Mouse (Mus musculus): ENCODE results near the gene Maf. TPM values are rescaled to one million over a fixed set of nuclear protein-coding genes. Genes with fewer than 3 reads are reported as not detected.
A peak's percentile ranks its signal among the peaks of the same experiment; 100 is the strongest.

Gene Maf
- polyA plus RNA-seq (2016; fragmentation: Nextera tagmentation; extraction: Ambion mirVana): 2.0 and 2.1 TPM in 2 replicates

DNA sequence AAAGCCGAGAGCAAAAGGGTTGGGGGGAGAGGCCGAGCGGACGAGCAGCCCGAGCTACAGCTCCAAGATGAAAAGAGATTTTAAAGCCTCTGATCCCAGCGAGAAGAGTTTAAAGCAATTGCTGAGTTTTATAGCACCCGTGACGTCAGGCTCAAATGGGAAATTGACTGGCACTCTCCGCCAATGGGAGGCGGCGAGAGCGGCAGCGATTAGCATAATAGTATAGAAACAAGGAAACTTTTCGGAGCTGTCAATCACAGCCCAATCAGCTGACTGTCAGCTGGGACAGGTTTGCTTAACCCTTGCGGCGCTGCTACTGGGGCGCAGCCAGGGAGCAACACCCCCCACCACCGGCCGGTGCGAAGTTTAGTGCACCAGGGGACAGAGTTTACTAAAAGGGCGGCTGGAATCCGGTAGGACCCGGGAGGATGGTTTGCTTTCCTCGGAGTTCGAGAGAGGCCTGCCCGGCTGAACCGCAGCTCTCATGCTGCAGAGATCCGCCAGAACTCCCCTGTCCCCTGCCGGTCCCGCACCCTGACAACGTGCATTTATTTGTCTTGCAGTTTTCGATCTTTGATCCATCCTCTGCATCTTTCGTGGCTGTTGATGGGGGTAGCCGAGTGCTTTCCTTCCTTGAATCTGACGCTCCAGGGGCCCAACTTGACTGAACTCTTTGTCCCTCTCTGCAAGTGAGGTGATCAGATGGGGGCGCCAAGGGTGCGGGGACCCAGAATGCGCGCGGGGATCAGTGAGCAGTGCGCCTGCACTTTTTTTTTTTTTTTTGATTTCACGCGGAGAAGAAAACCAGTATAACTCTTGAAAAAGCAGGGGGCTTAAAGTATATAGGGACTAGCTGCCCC, at the start of gene Maf:
TSS of gene Maf (minus strand) at position 64 of the 860 bp plus-strand sequence.
- Histone ChIP-seq H3K4me3 (peak within 1 kb of the TSS; percentile 72), H3K4me1 (peaks cover 45% of the 10 kb centered on the region), H3K27me3 (ENCODE audit: poor library complexity, severe bottlenecking) (peaks cover 55% of the 10 kb centered on the region), H3K9me3 (no peaks in the 10 kb centered on the region), H3K36me3 (replicated peaks) (no peaks in the 10 kb centered on the region), H3K27ac (peak within 1 kb of the TSS; percentile 87)
- under 1% methylated on average over 43 of the region's 43 CpGs for WGBS
- DNase-seq (ENCODE audit: extremely low spot score, low spot score): peak; percentile 85

- no peaks in the 10 kb centered on the region for H3K9me3 ChIP-seq
- no peak overlapping the region for H3K27ac ChIP-seq
- H3K4me3 ChIP-seq: no peak overlapping the region
- H3K4me1 ChIP-seq: peaks cover 12% of the 10 kb centered on the region; the same call in 1 of the 2 replicates
- WGBS: 74% methylated on average over 3 of the region's 3 CpGs
- H3K36me3 ChIP-seq (replicated peaks): no peaks in the 10 kb centered on the region
- no peak for DNase-seq (ENCODE audit: extremely low spot score, low spot score)
- H3K27me3 ChIP-seq (ENCODE audit: poor library complexity, severe bottlenecking): no peaks in the 10 kb centered on the region
Measured at GRCm38 (mm10) chr8:115756965-115757364, 49.4 kb upstream of the Maf start.

DNA sequence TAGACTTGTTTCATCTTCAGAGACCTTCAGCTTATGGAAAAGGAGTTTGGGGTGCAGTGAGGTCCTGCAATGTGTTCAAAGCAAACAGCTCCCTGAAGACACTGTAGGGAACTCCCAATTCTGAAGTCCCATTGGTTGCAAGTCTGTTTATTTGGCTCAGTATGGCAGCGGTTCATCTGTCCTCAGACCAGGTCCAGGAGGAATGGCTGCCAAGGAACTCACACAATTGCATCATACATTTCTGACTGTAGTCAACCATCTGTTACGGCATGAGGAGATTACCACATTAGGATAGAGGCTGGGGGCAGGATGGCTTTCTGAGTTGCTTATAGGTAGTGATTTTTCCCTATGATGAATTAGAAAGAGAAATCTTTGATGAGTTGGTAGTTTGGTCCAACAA, 48.4 kb upstream of the Maf start:
- Histone ChIP-seq H3K9me3 (no peaks in the 10 kb centered on the region), H3K4me1 (peaks cover 12% of the 10 kb centered on the region; the same call in 1 of the 2 replicates), H3K27ac (no peak overlapping the region), H3K27me3 (ENCODE audit: poor library complexity, severe bottlenecking) (no peaks in the 10 kb centered on the region), H3K36me3 (replicated peaks) (no peaks in the 10 kb centered on the region), H3K4me3 (no peak overlapping the region)
- WGBS: 95% methylated on average over 2 of the region's 2 CpGs
- DNase-seq (ENCODE audit: extremely low spot score, low spot score): no peak

DNA sequence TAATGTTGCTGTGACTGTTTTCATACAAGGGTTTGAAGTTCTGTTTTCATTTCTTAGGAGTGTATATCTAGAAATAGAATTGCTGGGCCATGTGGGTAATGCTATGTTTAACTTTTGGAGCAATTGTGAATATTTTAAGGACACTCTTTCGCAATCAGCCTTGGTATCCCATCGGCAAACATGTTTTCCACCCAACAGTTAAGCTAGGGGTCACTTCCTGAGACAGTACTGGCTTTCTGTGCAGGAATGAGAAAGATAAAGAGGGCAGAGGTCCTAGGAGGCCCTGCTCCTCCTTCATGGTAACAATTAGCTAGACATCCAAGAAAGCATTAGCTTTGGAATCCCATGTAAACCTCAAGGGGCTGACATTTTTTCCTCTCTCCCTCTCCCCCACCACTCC, 47.1 kb upstream of the Maf start:
- 83% methylated on average over 2 of the region's 2 CpGs for WGBS
- Histone ChIP-seq H3K27ac (no peak overlapping the region), H3K36me3 (replicated peaks) (no peaks in the 10 kb centered on the region), H3K4me3 (no peak overlapping the region), H3K9me3 (no peaks in the 10 kb centered on the region), H3K4me1 (peaks cover 12% of the 10 kb centered on the region; the same call in 1 of the 2 replicates), H3K27me3 (ENCODE audit: poor library complexity, severe bottlenecking) (no peaks in the 10 kb centered on the region)
- no peak for DNase-seq (ENCODE audit: extremely low spot score, low spot score)

DNA sequence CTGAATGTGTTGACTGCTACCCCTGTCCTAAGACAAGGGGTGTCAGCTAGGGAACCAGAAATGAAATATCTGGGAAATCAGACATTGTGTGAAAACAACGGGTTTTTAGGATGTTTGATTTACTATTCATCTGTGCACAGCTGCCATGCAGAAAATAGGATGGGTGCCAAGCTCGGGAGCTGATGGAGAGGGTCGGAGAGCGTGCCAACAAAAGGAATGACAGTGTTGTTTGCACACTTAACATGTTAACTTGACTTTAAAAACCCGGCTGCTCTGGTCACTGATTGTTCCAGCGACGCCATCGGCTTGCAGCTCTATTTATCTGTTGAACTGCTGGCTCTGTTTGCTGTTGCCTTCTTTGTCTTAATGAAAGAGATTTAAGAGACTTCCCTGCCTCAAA, 46.2 kb upstream of the Maf start:
- H3K4me3 ChIP-seq: no peak overlapping the region

GRCm38 (mm10) chr8:115747426-115747825, 39.8 kb upstream of the Maf start:
- no peaks in the 10 kb centered on the region for H3K27me3 ChIP-seq (ENCODE audit: poor library complexity, severe bottlenecking)
- H3K4me1 ChIP-seq: no peaks in the 10 kb centered on the region
- no peaks in the 10 kb centered on the region for H3K36me3 ChIP-seq (replicated peaks)
- H3K9me3 ChIP-seq: peaks cover 3% of the 10 kb centered on the region; the same call in 1 of the 2 replicates
- H3K27ac ChIP-seq: no peak overlapping the region
- 95% methylated on average over 10 of the region's 10 CpGs for WGBS
- no peak for DNase-seq (ENCODE audit: extremely low spot score, low spot score)
- H3K4me3 ChIP-seq: no peak overlapping the region

More for the DNA sequence above, 46.2 kb upstream of the Maf start:
- peaks cover 3% of the 10 kb centered on the region; the same call in 1 of the 2 replicates for H3K9me3 ChIP-seq
- H3K4me1 ChIP-seq: peaks cover 12% of the 10 kb centered on the region; the same call in 1 of the 2 replicates
- WGBS: 75% methylated on average over 8 of the region's 8 CpGs
- no peak for DNase-seq (ENCODE audit: extremely low spot score, low spot score)
- no peaks in the 10 kb centered on the region for H3K36me3 ChIP-seq (replicated peaks)
- H3K27me3 ChIP-seq (ENCODE audit: poor library complexity, severe bottlenecking): no peaks in the 10 kb centered on the region
- H3K27ac ChIP-seq: no peak overlapping the region

- Histone ChIP-seq H3K9me3 (peaks cover 3% of the 10 kb centered on the region; the same call in 1 of the 2 replicates), H3K36me3 (replicated peaks) (no peaks in the 10 kb centered on the region), H3K4me3 (no peak overlapping the region), H3K4me1 (no peaks in the 10 kb centered on the region), H3K27ac (no peak overlapping the region), H3K27me3 (ENCODE audit: poor library complexity, severe bottlenecking) (no peaks in the 10 kb centered on the region)
- WGBS: 89% methylated on average over 2 of the region's 2 CpGs
- DNase-seq (ENCODE audit: extremely low spot score, low spot score): no peak
Measured at GRCm38 (mm10) chr8:115745648-115746047, 38.1 kb upstream of the Maf start.

- Histone ChIP-seq H3K4me3 (no peak overlapping the region), H3K27ac (no peak overlapping the region), H3K36me3 (replicated peaks) (no peaks in the 10 kb centered on the region), H3K27me3 (ENCODE audit: poor library complexity, severe bottlenecking) (no peaks in the 10 kb centered on the region), H3K9me3 (no peaks in the 10 kb centered on the region), H3K4me1 (no peaks in the 10 kb centered on the region)
- 86% methylated on average over 2 of the region's 2 CpGs for whole genome bisulfite sequencing
- no peak for DNase-seq (ENCODE audit: extremely low spot score, low spot score)
Measured at GRCm38 (mm10) chr8:115743441-115743840, 35.8 kb upstream of the Maf start.

DNA sequence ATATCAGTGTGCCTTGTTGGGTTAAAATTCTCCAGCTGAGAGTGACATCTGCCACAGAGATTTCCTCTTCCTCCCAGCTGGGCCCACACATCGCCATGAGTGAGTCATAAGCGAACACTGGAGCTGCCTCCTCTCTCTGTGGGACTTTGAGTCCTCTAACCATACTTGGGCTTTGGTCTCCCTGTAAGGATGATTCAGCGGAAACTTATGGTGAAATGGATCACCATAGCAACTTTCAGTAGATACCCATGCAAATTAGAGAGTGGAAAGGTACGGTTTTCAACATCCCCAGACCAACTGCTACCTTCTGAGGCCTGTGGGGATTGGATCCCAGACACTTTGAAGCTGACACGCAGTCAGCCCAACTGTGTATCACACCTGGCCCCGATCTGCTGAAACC, 35.1 kb upstream of the Maf start:
- DNase-seq (ENCODE audit: extremely low spot score, low spot score): no peak
- Histone ChIP-seq H3K4me3 (no peak overlapping the region), H3K9me3 (no peaks in the 10 kb centered on the region), H3K36me3 (replicated peaks) (no peaks in the 10 kb centered on the region), H3K27me3 (ENCODE audit: poor library complexity, severe bottlenecking) (no peaks in the 10 kb centered on the region), H3K4me1 (no peaks in the 10 kb centered on the region), H3K27ac (no peak overlapping the region)
- 91% methylated on average over 6 of the region's 6 CpGs for WGBS

GRCm38 (mm10) chr8:115741964-115742363, 34.4 kb upstream of the Maf start:
- H3K27me3 ChIP-seq (ENCODE audit: poor library complexity, severe bottlenecking): no peaks in the 10 kb centered on the region
- 88% methylated on average over 6 of the region's 6 CpGs for WGBS
- no peaks in the 10 kb centered on the region for H3K36me3 ChIP-seq (replicated peaks)
- H3K4me3 ChIP-seq: no peak overlapping the region
- H3K27ac ChIP-seq: no peak overlapping the region
- no peaks in the 10 kb centered on the region for H3K9me3 ChIP-seq
- no peak for DNase-seq (ENCODE audit: extremely low spot score, low spot score)
- H3K4me1 ChIP-seq: no peaks in the 10 kb centered on the region

GRCm38 (mm10) chr8:115739756-115740155, 32.2 kb upstream of the Maf start:
- H3K27ac ChIP-seq: no peak overlapping the region
- H3K36me3 ChIP-seq (replicated peaks): no peaks in the 10 kb centered on the region
- no peak overlapping the region for H3K4me3 ChIP-seq
- H3K27me3 ChIP-seq (ENCODE audit: poor library complexity, severe bottlenecking): no peaks in the 10 kb centered on the region
- no peaks in the 10 kb centered on the region for H3K4me1 ChIP-seq
- no peak for DNase-seq (ENCODE audit: extremely low spot score, low spot score)
- WGBS: 97% methylated on average over 4 of the region's 4 CpGs
- no peaks in the 10 kb centered on the region for H3K9me3 ChIP-seq

DNA sequence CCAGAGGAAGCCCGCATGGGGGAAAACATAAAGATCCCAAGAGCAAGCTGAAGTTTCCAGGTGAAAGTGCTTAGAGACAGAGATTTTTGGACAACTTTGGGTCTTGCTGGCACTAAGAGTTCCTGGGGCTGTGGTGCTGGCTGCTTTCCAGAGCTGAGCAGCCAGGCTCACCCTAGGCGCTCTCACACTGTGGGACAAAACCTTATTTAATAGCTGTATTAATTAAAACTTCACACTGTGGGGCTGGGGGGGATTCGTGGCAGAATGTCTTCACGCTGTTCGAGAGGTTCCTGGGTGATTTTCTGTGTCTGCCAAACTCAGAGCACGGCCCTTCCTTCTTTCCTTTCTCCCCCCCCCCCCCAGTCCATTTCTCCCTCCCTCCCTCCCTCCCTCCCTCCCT, 24.8 kb upstream of the Maf start:
- Histone ChIP-seq H3K27ac (no peak overlapping the region), H3K4me3 (no peak overlapping the region), H3K4me1 (peaks cover 5% of the 10 kb centered on the region; the same call in 1 of the 2 replicates), H3K27me3 (ENCODE audit: poor library complexity, severe bottlenecking) (no peaks in the 10 kb centered on the region), H3K9me3 (no peaks in the 10 kb centered on the region), H3K36me3 (replicated peaks) (no peaks in the 10 kb centered on the region)
- WGBS: 82% methylated on average over 5 of the region's 6 CpGs
- no peak for DNase-seq (ENCODE audit: extremely low spot score, low spot score)

- Histone ChIP-seq H3K27me3 (ENCODE audit: poor library complexity, severe bottlenecking) (no peaks in the 10 kb centered on the region), H3K36me3 (replicated peaks) (no peaks in the 10 kb centered on the region), H3K4me3 (no peak overlapping the region), H3K9me3 (no peaks in the 10 kb centered on the region), H3K27ac (no peak overlapping the region), H3K4me1 (peaks cover 7% of the 10 kb centered on the region; the same call in 1 of the 2 replicates)
- 87% methylated on average over 3 of the region's 3 CpGs for WGBS
- no peak for DNase-seq (ENCODE audit: extremely low spot score, low spot score)
Measured at GRCm38 (mm10) chr8:115726807-115727206, 19.2 kb upstream of the Maf start.

Measured in forebrain, embryonic 10.5 days (tissue).